Mouse (Mus musculus): Measurements from ENCODE around the gene Lipt1. TPM values are rescaled to one million over a fixed set of nuclear protein-coding genes. Genes with fewer than 3 reads are reported as not detected.

Gene Lipt1
- polyA plus RNA-seq, 1 experiment from 2014 or later = 10.0 TPM

GRCm38 (mm10) chr1:37891400-37891799 is 19.9 kb downstream of the Lipt1 start:
- Histone ChIP-seq H3K4me1 (replicated peaks; ENCODE audit: insufficient read depth, low read length) (0 out of 2 replicates have a peak, but pooled peaks cover 6% of the 10 kb centered on the region), H3K9ac (ENCODE audit: low read depth, low read length) (no peak overlapping the region), H3K36me3 (ENCODE audit: insufficient read depth, low read length) (peaks cover 3% of the 10 kb centered on the region; the same call in 1 of the 2 replicates), H3K4me2 (ENCODE audit: low read length) (peak overlapping the region; percentile 71), H3K27ac (no peak overlapping the region), H3K4me3 (replicated peaks; ENCODE audit: low read depth, low read length) (peak overlapping the region; percentile 59), H3K27me3 (ENCODE audit: insufficient read depth, low read length) (no peaks in the 10 kb centered on the region), H3K9me3 (replicated peaks; ENCODE audit: low read length) (no peaks in the 10 kb centered on the region)
- peak; percentile 60 for TF ChIP-seq CTCF (IDR thresholded peaks at IDR 0.05; ENCODE audit: low read depth)
- 52% methylated on average over 3 of the region's 3 CpGs for WGBS
- DNase-seq (ENCODE audit: low spot score) (peak; percentile 69), ATAC-seq (replicated peaks; ENCODE audit: low FRiP score, low read depth) (no peak)

- Histone ChIP-seq H3K27ac (no peak overlapping the region), H3K4me1 (replicated peaks; ENCODE audit: insufficient read depth, low read length) (no peaks in the 10 kb centered on the region), H3K27me3 (ENCODE audit: insufficient read depth, low read length) (no peaks in the 10 kb centered on the region), H3K4me2 (ENCODE audit: low read length) (no peak overlapping the region), H3K9ac (ENCODE audit: low read depth, low read length) (no peak overlapping the region), H3K4me3 (replicated peaks; ENCODE audit: low read depth, low read length) (no peak overlapping the region), H3K36me3 (ENCODE audit: insufficient read depth, low read length) (peaks cover 19% of the 10 kb centered on the region), H3K9me3 (replicated peaks; ENCODE audit: low read length) (no peaks in the 10 kb centered on the region)
- ATAC-seq (replicated peaks; ENCODE audit: low FRiP score, low read depth) = no peak
- no peak for TF ChIP-seq CTCF (IDR thresholded peaks at IDR 0.05; ENCODE audit: low read depth)
- no peak for DNase-seq (ENCODE audit: low spot score)
Observed at GRCm38 (mm10) chr1:37894606-37895005, 23.1 kb downstream of the Lipt1 start.

- no peak overlapping the region for H3K4me3 ChIP-seq (replicated peaks; ENCODE audit: low read depth, low read length)
- no peaks in the 10 kb centered on the region for H3K4me1 ChIP-seq (replicated peaks; ENCODE audit: insufficient read depth, low read length)
- peaks cover 24% of the 10 kb centered on the region for H3K36me3 ChIP-seq (ENCODE audit: insufficient read depth, low read length)
- H3K9ac ChIP-seq (ENCODE audit: low read depth, low read length) = no peak overlapping the region
- no peaks in the 10 kb centered on the region for H3K9me3 ChIP-seq (replicated peaks; ENCODE audit: low read length)
- H3K27me3 ChIP-seq (ENCODE audit: insufficient read depth, low read length) = no peaks in the 10 kb centered on the region
- TF ChIP-seq CTCF (IDR thresholded peaks at IDR 0.05; ENCODE audit: low read depth) = no peak
- ATAC-seq (replicated peaks; ENCODE audit: low FRiP score, low read depth) (no peak), DNase-seq (ENCODE audit: low spot score) (no peak)
- H3K4me2 ChIP-seq (ENCODE audit: low read length) = no peak overlapping the region
- H3K27ac ChIP-seq = no peak overlapping the region
- WGBS = 57% methylated on average over 4 of the region's 4 CpGs
Observed at GRCm38 (mm10) chr1:37899816-37900215, 28.3 kb downstream of the Lipt1 start.

GRCm38 (mm10) chr1:37900288-37900687 is 28.8 kb downstream of the Lipt1 start:
- H3K27me3 ChIP-seq (ENCODE audit: insufficient read depth, low read length) = no peaks in the 10 kb centered on the region
- no peaks in the 10 kb centered on the region for H3K9me3 ChIP-seq (replicated peaks; ENCODE audit: low read length)
- no peak overlapping the region for H3K4me3 ChIP-seq (replicated peaks; ENCODE audit: low read depth, low read length)
- ATAC-seq (replicated peaks; ENCODE audit: low FRiP score, low read depth) (no peak), DNase-seq (ENCODE audit: low spot score) (no peak)
- no peak overlapping the region for H3K9ac ChIP-seq (ENCODE audit: low read depth, low read length)
- H3K36me3 ChIP-seq (ENCODE audit: insufficient read depth, low read length) = peaks cover 24% of the 10 kb centered on the region
- TF ChIP-seq CTCF (IDR thresholded peaks at IDR 0.05; ENCODE audit: low read depth) = no peak
- 57% methylated on average over 6 of the region's 6 CpGs for WGBS
- H3K4me1 ChIP-seq (replicated peaks; ENCODE audit: insufficient read depth, low read length) = no peaks in the 10 kb centered on the region
- no peak overlapping the region for H3K4me2 ChIP-seq (ENCODE audit: low read length)
- H3K27ac ChIP-seq = no peak overlapping the region

GRCm38 (mm10) chr1:37903178-37903577 is 31.6 kb downstream of the Lipt1 start:
- peak; percentile 65 for TF ChIP-seq CTCF (IDR thresholded peaks at IDR 0.05; ENCODE audit: low read depth)
- DNase-seq (ENCODE audit: low spot score) (peak; percentile 83), ATAC-seq (replicated peaks; ENCODE audit: low FRiP score, low read depth) (peak; percentile 57; the same call in 1 of the 2 replicates)
- peaks cover 17% of the 10 kb centered on the region for H3K36me3 ChIP-seq (ENCODE audit: insufficient read depth, low read length)
- H3K4me2 ChIP-seq (ENCODE audit: low read length) = no peak overlapping the region
- 29% methylated on average over 6 of the region's 6 CpGs for WGBS
- H3K27ac ChIP-seq = no peak overlapping the region
- no peaks in the 10 kb centered on the region for H3K4me1 ChIP-seq (replicated peaks; ENCODE audit: insufficient read depth, low read length)
- H3K4me3 ChIP-seq (replicated peaks; ENCODE audit: low read depth, low read length) = no peak overlapping the region
- H3K9ac ChIP-seq (ENCODE audit: low read depth, low read length) = no peak overlapping the region
- no peaks in the 10 kb centered on the region for H3K27me3 ChIP-seq (ENCODE audit: insufficient read depth, low read length)
- H3K9me3 ChIP-seq (replicated peaks; ENCODE audit: low read length) = no peaks in the 10 kb centered on the region

- Histone ChIP-seq H3K9me3 (replicated peaks; ENCODE audit: low read length) (no peaks in the 10 kb centered on the region), H3K36me3 (ENCODE audit: insufficient read depth, low read length) (no peaks in the 10 kb centered on the region), H3K27ac (no peak overlapping the region), H3K4me1 (replicated peaks; ENCODE audit: insufficient read depth, low read length) (no peaks in the 10 kb centered on the region), H3K9ac (ENCODE audit: low read depth, low read length) (no peak overlapping the region), H3K4me2 (ENCODE audit: low read length) (no peak overlapping the region), H3K27me3 (ENCODE audit: insufficient read depth, low read length) (no peaks in the 10 kb centered on the region), H3K4me3 (replicated peaks; ENCODE audit: low read depth, low read length) (no peak overlapping the region)
- DNase-seq (ENCODE audit: low spot score) (no peak), ATAC-seq (replicated peaks; ENCODE audit: low FRiP score, low read depth) (no peak)
- 80% methylated on average over 2 of the region's 2 CpGs for WGBS
- TF ChIP-seq CTCF (IDR thresholded peaks at IDR 0.05; ENCODE audit: low read depth) = no peak
Observed at GRCm38 (mm10) chr1:37912751-37913150, 41.2 kb downstream of the Lipt1 start.

- DNase-seq (ENCODE audit: low spot score) = no peak
- Histone ChIP-seq H3K27ac (no peak within 1 kb of the TSS), H3K9ac (ENCODE audit: low read depth, low read length) (no peak within 1 kb of the TSS), H3K36me3 (ENCODE audit: insufficient read depth, low read length) (no peaks in the 10 kb centered on the region), H3K27me3 (ENCODE audit: insufficient read depth, low read length) (no peaks in the 10 kb centered on the region), H3K4me2 (ENCODE audit: low read length) (no peak within 1 kb of the TSS), H3K4me3 (replicated peaks; ENCODE audit: low read depth, low read length) (no peak within 1 kb of the TSS), H3K4me1 (replicated peaks; ENCODE audit: insufficient read depth, low read length) (no peaks in the 10 kb centered on the region), H3K9me3 (replicated peaks; ENCODE audit: low read length) (no peaks in the 10 kb centered on the region)
- no peak for ATAC-seq (replicated peaks; ENCODE audit: low FRiP score, low read depth)
- 69% methylated on average over 5 of the region's 5 CpGs for WGBS
- TF ChIP-seq CTCF (IDR thresholded peaks at IDR 0.05; ENCODE audit: low read depth) = no peak
Observed at GRCm38 (mm10) chr1:37916393-37916792, 44.9 kb downstream of the Lipt1 start, which contains the start of gene Lyg2. Lyg2 (minus strand) TSS chr1:37916493.

All from kidney, postnatal 0 days (tissue).